Comparison of ENCODE assay signal across 21 mouse cellular contexts in the genomic region with DNA sequence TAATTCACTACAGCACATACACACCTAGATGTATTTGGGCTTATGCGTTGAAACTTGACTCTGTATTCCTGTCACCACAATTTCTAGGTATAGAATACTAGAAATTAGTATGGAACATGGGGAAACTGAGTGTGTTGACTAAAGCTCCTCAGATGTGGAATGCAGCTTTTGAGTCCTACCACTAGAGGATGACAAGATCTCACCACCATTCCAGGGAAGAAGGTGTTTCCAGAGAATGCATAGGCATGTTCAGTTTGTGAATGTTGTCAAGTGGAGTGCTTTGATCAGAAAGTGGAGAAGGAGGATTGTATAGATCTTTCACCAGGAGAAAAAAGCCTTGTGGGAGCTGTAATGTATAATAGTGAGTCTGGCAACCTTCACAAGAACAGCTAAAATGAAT. TPM values are rescaled to one million over a fixed set of nuclear protein-coding genes. Genes with fewer than 3 reads are reported as not detected.
A peak's percentile ranks its signal among the peaks of the same experiment; 100 is the strongest.
DNase-seq lines count a peak whose midpoint lies in the region; ATAC-seq and TF ChIP-seq lines count a peak whose summit lies in the region.
"Had no signal": no experiment of that assay in that cellular context is flagged by ENCODE, and none has a peak within 500 bp of the region (broad histone marks: within the 10 kb centered on the region; RNA-seq: fewer than 3 reads in every experiment).

No protein-coding gene starts in this region.

- no peak overlapping the region for H3K27ac ChIP-seq in heart, adult 2 months
- H3K27ac ChIP-seq in heart, embryonic 11.5 days (ENCODE audit: low read depth, low read length), result no peak overlapping the region
- no peak overlapping the region for H3K27ac ChIP-seq in liver, adult 2 months (replicated peaks; ENCODE audit: insufficient read depth, low read depth, low read length)
- no peak overlapping the region for H3K27ac ChIP-seq in liver, embryonic 11.5 days (ENCODE audit: low read depth, low read length)
- H3K27ac ChIP-seq: embryonic facial prominence, embryonic 12.5 days; hindbrain, embryonic 14.5 days; limb, embryonic 15.5 days; neural tube, embryonic 13.5 days had no signal

- no peak overlapping the region for H3K9ac ChIP-seq in heart, adult 2 months (ENCODE audit: low read depth, low read length)
- H3K9ac ChIP-seq in heart, embryonic 11.5 days (ENCODE audit: low read depth, low read length), result no peak overlapping the region
- H3K9ac ChIP-seq in liver, adult 2 months (ENCODE audit: low read depth, low read length), result no peak overlapping the region
- no peak overlapping the region for H3K9ac ChIP-seq in liver, embryonic 11.5 days (ENCODE audit: low read depth, low read length)
- H3K9ac ChIP-seq: embryonic facial prominence, embryonic 12.5 days; hindbrain, embryonic 14.5 days; limb, embryonic 15.5 days; neural tube, embryonic 13.5 days had no signal

- ATAC-seq in heart, embryonic 11.5 days (replicated peaks; ENCODE audit: insufficient number of reproducible peaks, low FRiP score, low TSS enrichment), result no peak
- no peak for ATAC-seq in liver, embryonic 11.5 days (replicated peaks; ENCODE audit: low FRiP score)
- ATAC-seq: forebrain, embryonic 16.5 days had no signal

- 86% methylated on average over 1 of the region's 1 CpGs for WGBS in heart, adult 2 months
- WGBS in heart, embryonic 11.5 days (ENCODE audit: insufficient replicate concordance), result 94% methylated on average over 1 of the region's 1 CpGs
- 89% methylated on average over 1 of the region's 1 CpGs for WGBS in liver, adult 2 months
- 88% methylated on average over 1 of the region's 1 CpGs for WGBS in liver, embryonic 11.5 days

- H3K79me2 ChIP-seq in heart, adult 2 months (replicated peaks; ENCODE audit: control insufficient read depth, insufficient read depth, low read length), result no peaks in the 10 kb centered on the region
- no peaks in the 10 kb centered on the region for H3K79me2 ChIP-seq in liver, adult 2 months (ENCODE audit: control insufficient read depth, insufficient read depth, low read length)

- intact Hi-C loops in heart, adult 2 months (cut with DNase I), result no loop called here

- no peak overlapping the region for H3K4me2 ChIP-seq in heart, embryonic 11.5 days
- no peak overlapping the region for H3K4me2 ChIP-seq in liver, embryonic 11.5 days
- H3K4me2 ChIP-seq: embryonic facial prominence, embryonic 12.5 days; hindbrain, embryonic 14.5 days; limb, embryonic 15.5 days; neural tube, embryonic 13.5 days had no signal

- no peaks in the 10 kb centered on the region for H3K9me3 ChIP-seq in heart, embryonic 11.5 days (replicated peaks; ENCODE audit: control insufficient read depth, low read length)
- H3K9me3 ChIP-seq in liver, embryonic 11.5 days (ENCODE audit: control insufficient read depth, low read length), result no peaks in the 10 kb centered on the region
- H3K9me3 ChIP-seq: embryonic facial prominence, embryonic 12.5 days; limb, embryonic 15.5 days; neural tube, embryonic 13.5 days had no signal

- DNase-seq in heart, adult 2 months, result no peak
- DNase-seq in liver, adult 2 months (ENCODE audit: extremely low read depth, low read depth, low spot score), result peak; percentile 25
- no peak for DNase-seq in liver, embryonic 11.5 days (ENCODE audit: low spot score)
- DNase-seq in 416B (ENCODE audit: low read depth) (peak; percentile 23), adipocyte (ENCODE audit: low spot score) (peak; percentile 2)
- no peak for DNase-seq in thymus, adult 18-20 months
- DNase-seq: adrenal gland, adult 8-10 months; cerebellum, adult 11 months; cerebellum, postnatal 25 days; gastrocnemius, postnatal 10 days; heart, postnatal 14 days; kidney, adult 11 months; kidney, postnatal 14 days; lung, postnatal 14 days; right cerebral cortex, postnatal 25 days had no signal

- TF ChIP-seq CTCF in heart, adult 2 months (IDR thresholded peaks at IDR 0.05), result peak; percentile 55
- no peak for TF ChIP-seq CTCF in liver, adult 2 months (IDR thresholded peaks at IDR 0.05; ENCODE audit: low read depth, low read length)

- no peaks in the 10 kb centered on the region for H3K27me3 ChIP-seq in heart, adult 2 months (ENCODE audit: control insufficient read depth, insufficient read depth, low read length)
- H3K27me3 ChIP-seq in heart, embryonic 11.5 days (ENCODE audit: control insufficient read depth, insufficient read depth, low read length), result no peaks in the 10 kb centered on the region
- H3K27me3 ChIP-seq in liver, adult 2 months (ENCODE audit: control insufficient read depth, insufficient read depth, low read length), result no peaks in the 10 kb centered on the region
- H3K27me3 ChIP-seq in liver, embryonic 11.5 days (replicated peaks; ENCODE audit: control insufficient read depth, insufficient read depth, low read length), result no peaks in the 10 kb centered on the region
- H3K27me3 ChIP-seq: embryonic facial prominence, embryonic 12.5 days; limb, embryonic 15.5 days; neural tube, embryonic 13.5 days had no signal

- H3K36me3 ChIP-seq in heart, adult 2 months (ENCODE audit: control insufficient read depth, insufficient read depth, low read length), result no peaks in the 10 kb centered on the region
- H3K36me3 ChIP-seq in heart, embryonic 11.5 days (ENCODE audit: control insufficient read depth, insufficient read depth, low read length), result no peaks in the 10 kb centered on the region
- H3K36me3 ChIP-seq in liver, adult 2 months (ENCODE audit: control insufficient read depth, insufficient read depth, low read length), result no peaks in the 10 kb centered on the region
- H3K36me3 ChIP-seq in liver, embryonic 11.5 days (ENCODE audit: control insufficient read depth, insufficient read depth, low read length), result no peaks in the 10 kb centered on the region
- H3K36me3 ChIP-seq: embryonic facial prominence, embryonic 12.5 days; limb, embryonic 15.5 days; neural tube, embryonic 13.5 days had no signal

- no peak for TF ChIP-seq POLR2A in heart, adult 2 months (IDR thresholded peaks at IDR 0.05; ENCODE audit: insufficient read depth, low read depth, low read length)
- TF ChIP-seq POLR2A in liver, adult 2 months (IDR thresholded peaks at IDR 0.05; ENCODE audit: extremely low read depth, insufficient read depth, low read length), result no peak

- no peak for TF ChIP-seq EP300 in heart, adult 2 months (IDR thresholded peaks at IDR 0.05; ENCODE audit: insufficient read depth, low read depth, low read length)

- no peaks in the 10 kb centered on the region for H3K4me1 ChIP-seq in heart, adult 2 months (ENCODE audit: control insufficient read depth, insufficient read depth, low read length)
- no peaks in the 10 kb centered on the region for H3K4me1 ChIP-seq in heart, embryonic 11.5 days (ENCODE audit: control insufficient read depth, insufficient read depth, low read length)
- no peaks in the 10 kb centered on the region for H3K4me1 ChIP-seq in liver, adult 2 months (ENCODE audit: control insufficient read depth, insufficient read depth, low read length)
- no peaks in the 10 kb centered on the region for H3K4me1 ChIP-seq in liver, embryonic 11.5 days (replicated peaks; ENCODE audit: control insufficient read depth, insufficient read depth, low read length)
- H3K4me1 ChIP-seq: embryonic facial prominence, embryonic 12.5 days; limb, embryonic 15.5 days had no signal

- no peak overlapping the region for H3K4me3 ChIP-seq in heart, adult 2 months
- no peak overlapping the region for H3K4me3 ChIP-seq in heart, embryonic 11.5 days (ENCODE audit: low read depth, low read length)
- H3K4me3 ChIP-seq in liver, adult 2 months (ENCODE audit: insufficient read depth, low read depth, low read length), result no peak overlapping the region
- H3K4me3 ChIP-seq in liver, embryonic 11.5 days (ENCODE audit: low read depth, low read length), result no peak overlapping the region
- H3K4me3 ChIP-seq: embryonic facial prominence, embryonic 12.5 days; limb, embryonic 15.5 days; neural tube, embryonic 13.5 days had no signal

RNA-seq across cellular contexts. Expression of gene Vegfc, which starts 33.9 kb away (rescaled TPM):
- total RNA-seq in heart, adult 2 months (2021), result 1 to 10 TPM; 5.1 to 6.8 TPM
- polyA plus RNA-seq in heart, adult 2 months (2012; rRNA removed), result 2.7 and 4.8 TPM in 2 replicates
- 13.7 and 14.9 TPM in 2 replicates for polyA plus RNA-seq in heart, embryonic 11.5 days (2014; fragmentation: Nextera tagmentation; extraction: Ambion mirVana)
- total RNA-seq in liver, adult 2 months (2014; rRNA removed), result 2.5 and 2.6 TPM in 2 replicates
- polyA plus RNA-seq in liver, adult 2 months (2012; rRNA removed), result 1.1 and 1.2 TPM in 2 replicates
- polyA plus RNA-seq in liver, embryonic 11.5 days (2014; fragmentation: Nextera tagmentation; extraction: Ambion mirVana), result 6.8 and 7.3 TPM in 2 replicates

Comparison
In these comparisons a context has a peak if more than half of its experiments do, and no peak if none do; other contexts are left out.
1. DNase-seq: peak in liver, adult 2 months (single experiment), 416B (single experiment) and adipocyte (single experiment); none in heart, adult 2 months (0 of 2), liver, embryonic 11.5 days (single experiment) and thymus, adult 18-20 months (0 of 2).